Mouse (Mus musculus): Measurements from ENCODE around the gene Msrb1.

GRCm38 (mm10) chr17:24732233-24732935 is 4.1 kb upstream of the Msrb1 start:
- TF ChIP-seq POLR2A (IDR thresholded peaks at IDR 0.05; ENCODE audit: extremely low read depth, insufficient read depth, low read length), result no peak
- TF ChIP-seq CTCF (IDR thresholded peaks at IDR 0.05; ENCODE audit: extremely low read depth, insufficient read depth, low read length), result no peak
